Mouse (Mus musculus) right cerebral cortex, postnatal 14 days (tissue): ENCODE measurements at regions not wholly inside any gene's neighbourhood (a gene's known extent, or its start where the extent isn't known, plus 50 kb on each side); places are given as distances from the start of the nearest gene placed in this dataset.

ENCODE experiments used
- DNase-seq: peaks from one replicate; pipeline ENCODE4 v3.0.0; 2022

- no peak for DNase-seq
These were observed 362.4 kb upstream of the 3110018I06Rik start for GRCm38 (mm10) chr12:107126056-107126455.

- no peak for DNase-seq
These were observed 360.8 kb upstream of the 3110018I06Rik start for GRCm38 (mm10) chr12:107127591-107127990.

GRCm38 (mm10) chr12:107129232-107129631 is 359.2 kb upstream of the 3110018I06Rik start:
- no peak for DNase-seq

GRCm38 (mm10) chr12:107131351-107131750 is 357.1 kb upstream of the 3110018I06Rik start:
- no peak for DNase-seq

- DNase-seq: no peak
These were observed 356.6 kb upstream of the 3110018I06Rik start for GRCm38 (mm10) chr12:107131841-107132240.

GRCm38 (mm10) chr12:107132501-107132900 is 355.9 kb upstream of the 3110018I06Rik start:
- no peak for DNase-seq

GRCm38 (mm10) chr12:107134353-107134752 is 354.1 kb upstream of the 3110018I06Rik start:
- no peak for DNase-seq

- no peak for DNase-seq
These were observed 349.6 kb upstream of the 3110018I06Rik start for GRCm38 (mm10) chr12:107138677-107139400.

- DNase-seq: no peak
These were observed 347.4 kb upstream of the 3110018I06Rik start for GRCm38 (mm10) chr12:107140957-107141595.

- DNase-seq: peak; percentile 30
These were observed 346.2 kb upstream of the 3110018I06Rik start for GRCm38 (mm10) chr12:107142226-107142625.

- DNase-seq: no peak
These were observed 341.8 kb upstream of the 3110018I06Rik start for GRCm38 (mm10) chr12:107146608-107147121.

- DNase-seq: no peak
These were observed 340.0 kb upstream of the 3110018I06Rik start for GRCm38 (mm10) chr12:107148451-107148850.

- DNase-seq: no peak
These were observed 337.3 kb upstream of the 3110018I06Rik start for GRCm38 (mm10) chr12:107151089-107151488.

- no peak for DNase-seq
These were observed 333.8 kb upstream of the 3110018I06Rik start for GRCm38 (mm10) chr12:107154668-107155067.

GRCm38 (mm10) chr12:107156791-107157428 is 331.5 kb upstream of the 3110018I06Rik start:
- no peak for DNase-seq

- DNase-seq: no peak
These were observed 329.3 kb upstream of the 3110018I06Rik start for GRCm38 (mm10) chr12:107159126-107159525.

- DNase-seq: no peak
These were observed 328.3 kb upstream of the 3110018I06Rik start for GRCm38 (mm10) chr12:107160137-107160536.

- no peak for DNase-seq
These were observed 327.8 kb upstream of the 3110018I06Rik start for GRCm38 (mm10) chr12:107160628-107161027.

- DNase-seq: no peak
These were observed 317.5 kb upstream of the 3110018I06Rik start for GRCm38 (mm10) chr12:107170926-107171325.

GRCm38 (mm10) chr12:107171676-107172075 is 316.8 kb upstream of the 3110018I06Rik start:
- DNase-seq: no peak

- DNase-seq: no peak
These were observed 309.8 kb upstream of the 3110018I06Rik start for GRCm38 (mm10) chr12:107178676-107179075.

GRCm38 (mm10) chr12:107180501-107180900 is 307.9 kb upstream of the 3110018I06Rik start:
- no peak for DNase-seq

- DNase-seq: no peak
These were observed 307.1 kb upstream of the 3110018I06Rik start for GRCm38 (mm10) chr12:107181291-107181690.
